Mouse (Mus musculus) embryonic facial prominence, embryonic 10.5 days (tissue): Measurements from ENCODE around the gene Rhox13. TPM values are rescaled to one million over a fixed set of nuclear protein-coding genes. Genes with fewer than 3 reads are reported as not detected.

ENCODE experiments used
- DNase-seq: peaks from one replicate; pipeline ENCODE4 v3.0.0-alpha.2; 2017; ENCODE audit warnings: low spot score
- H3K27ac ChIP-seq: fragments of 300-500 bp; sonication (generic); replicated peaks from 2 replicates; pipeline ENCODE4 v1.5.1; 2016; ENCODE audit warnings: mild to moderate bottlenecking
- H3K27me3 ChIP-seq: fragments of 300-500 bp; sonication (generic); replicated peaks from 2 replicates; pipeline ENCODE4 v1.6.1; 2016; ENCODE audit warnings: low read depth, mild to moderate bottlenecking; ENCODE audit not compliant: poor library complexity, severe bottlenecking
- H3K36me3 ChIP-seq: fragments of 300-500 bp; sonication (generic); replicated peaks from 2 replicates; pipeline ENCODE4 v1.6.1; 2016; ENCODE audit warnings: mild to moderate bottlenecking, moderate library complexity
- H3K4me1 ChIP-seq: fragments of 300-500 bp; sonication (generic); 2 replicates; pipeline ENCODE4 v1.6.1; 2016
- H3K4me3 ChIP-seq: fragments of 300-500 bp; sonication (generic); 2 replicates; pipeline ENCODE4 v1.5.1; 2016; ENCODE audit warnings: mild to moderate bottlenecking, moderate library complexity
- H3K9me3 ChIP-seq: fragments of 300-500 bp; sonication (generic); 2 replicates; pipeline ENCODE4 v1.6.1; 2016; ENCODE audit warnings: mild to moderate bottlenecking
- WGBS: fragments of 180-500 bp; shearing (Covaris S2); methylation state at CpG from one replicate; pipeline ENCODE4 v1.1.7; 2016; 5-methylcytosine and 5-hydroxymethylcytosine counted together
- polyA plus RNA-seq: library from polyadenylated mRNA; unstranded; fragments of >200 nt; fragmentation: Nextera tagmentation; extraction: Ambion mirVana; gene quantifications from 2 replicates; pipeline ENCODE4 v1.2.1, GENCODE M21; 2016

The Rhox13 gene
- polyA plus RNA-seq, result not detected in 2 replicates

GRCm38 (mm10) chrX:38120982-38121381 is at the start of gene Rhox13:
Gene Rhox13 (plus strand): TSS chrX:38121219.
- Histone ChIP-seq H3K4me1 (no peaks in the 10 kb centered on the region), H3K36me3 (no peaks in the 10 kb centered on the region), H3K9me3 (peaks cover 20% of the 10 kb centered on the region), H3K4me3 (no peak within 1 kb of the TSS), H3K27ac (no peak within 1 kb of the TSS), H3K27me3 (no peaks in the 10 kb centered on the region)
- DNase-seq, result no peak
- 93% methylated on average over 20 of the region's 20 CpGs for WGBS

- no peaks in the 10 kb centered on the region for H3K36me3 ChIP-seq
- no peaks in the 10 kb centered on the region for H3K27me3 ChIP-seq
- no peaks in the 10 kb centered on the region for H3K4me1 ChIP-seq
- peak; percentile 56 for DNase-seq
- WGBS, result 20% methylated on average over 12 of the region's 12 CpGs
- no peak overlapping the region for H3K4me3 ChIP-seq
- H3K9me3 ChIP-seq, result no peaks in the 10 kb centered on the region
- H3K27ac ChIP-seq, result no peak overlapping the region
Measured at GRCm38 (mm10) chrX:38084226-38084625, 36.8 kb upstream of the Rhox13 start.

GRCm38 (mm10) chrX:38085041-38085440 is 36.0 kb upstream of the Rhox13 start, which contains the start of gene Rhox11:
Gene Rhox11 (minus strand): TSS chrX:38085141.
- 88% methylated on average over 9 of the region's 9 CpGs for WGBS
- no peaks in the 10 kb centered on the region for H3K36me3 ChIP-seq
- H3K4me1 ChIP-seq, result no peaks in the 10 kb centered on the region
- no peak for DNase-seq
- no peak within 1 kb of the TSS for H3K4me3 ChIP-seq
- H3K27ac ChIP-seq, result no peak within 1 kb of the TSS
- H3K27me3 ChIP-seq, result no peaks in the 10 kb centered on the region
- H3K9me3 ChIP-seq, result no peaks in the 10 kb centered on the region

GRCm38 (mm10) chrX:38110807-38111206 is 10.2 kb upstream of the Rhox13 start, which contains the start of gene Rhox12:
Gene Rhox12 (minus strand): TSS chrX:38110907.
- Histone ChIP-seq H3K27me3 (no peaks in the 10 kb centered on the region), H3K9me3 (no peaks in the 10 kb centered on the region), H3K27ac (no peak within 1 kb of the TSS), H3K4me3 (no peak within 1 kb of the TSS), H3K36me3 (no peaks in the 10 kb centered on the region), H3K4me1 (no peaks in the 10 kb centered on the region)
- no peak for DNase-seq
- 80% methylated on average over 4 of the region's 4 CpGs for WGBS

- 89% methylated on average over 34 of the region's 34 CpGs for WGBS
- Histone ChIP-seq H3K36me3 (no peaks in the 10 kb centered on the region), H3K9me3 (peaks cover 20% of the 10 kb centered on the region), H3K4me3 (no peak overlapping the region), H3K4me1 (no peaks in the 10 kb centered on the region), H3K27ac (no peak overlapping the region), H3K27me3 (no peaks in the 10 kb centered on the region)
- DNase-seq, result no peak
Measured at GRCm38 (mm10) chrX:38121478-38121877, 459 bp downstream of the Rhox13 start.

GRCm38 (mm10) chrX:38159097-38159496 is 38.1 kb downstream of the Rhox13 start:
- Histone ChIP-seq H3K27ac (no peak overlapping the region), H3K27me3 (no peaks in the 10 kb centered on the region), H3K36me3 (no peaks in the 10 kb centered on the region), H3K4me3 (no peak overlapping the region), H3K4me1 (no peaks in the 10 kb centered on the region), H3K9me3 (no peaks in the 10 kb centered on the region)
- 57% methylated on average over 1 of the region's 1 CpGs for WGBS
- DNase-seq, result no peak

- no peaks in the 10 kb centered on the region for H3K36me3 ChIP-seq
- WGBS, result 85% methylated on average over 3 of the region's 3 CpGs
- DNase-seq, result no peak
- H3K4me1 ChIP-seq, result no peaks in the 10 kb centered on the region
- no peaks in the 10 kb centered on the region for H3K27me3 ChIP-seq
- H3K9me3 ChIP-seq, result no peaks in the 10 kb centered on the region
- H3K4me3 ChIP-seq, result no peak overlapping the region
- H3K27ac ChIP-seq, result no peak overlapping the region
Measured at GRCm38 (mm10) chrX:38165315-38165714, 44.3 kb downstream of the Rhox13 start.

- no peaks in the 10 kb centered on the region for H3K36me3 ChIP-seq
- no peaks in the 10 kb centered on the region for H3K9me3 ChIP-seq
- 82% methylated on average over 9 of the region's 9 CpGs for WGBS
- no peak overlapping the region for H3K27ac ChIP-seq
- no peaks in the 10 kb centered on the region for H3K27me3 ChIP-seq
- DNase-seq, result no peak
- H3K4me1 ChIP-seq, result no peaks in the 10 kb centered on the region
- no peak overlapping the region for H3K4me3 ChIP-seq
Measured at GRCm38 (mm10) chrX:38166064-38166463, 45.0 kb downstream of the Rhox13 start.

- no peak for DNase-seq
- Histone ChIP-seq H3K27ac (no peak overlapping the region), H3K27me3 (no peaks in the 10 kb centered on the region), H3K36me3 (no peaks in the 10 kb centered on the region), H3K4me1 (no peaks in the 10 kb centered on the region), H3K4me3 (no peak overlapping the region), H3K9me3 (no peaks in the 10 kb centered on the region)
- 76% methylated on average over 4 of the region's 4 CpGs for WGBS
Measured at GRCm38 (mm10) chrX:38166592-38166991, 45.6 kb downstream of the Rhox13 start.

Other genes with a start within 250 kb of the Rhox13 start
- not detected in 2 replicates for gene Rhox8, start 242.3 kb upstream of the Rhox13 start, polyA plus RNA-seq
- not detected in 2 replicates for gene Rhox7b, start 224.0 kb upstream of the Rhox13 start, polyA plus RNA-seq
- not detected in 2 replicates for gene Rhox9, start 219.4 kb upstream of the Rhox13 start, polyA plus RNA-seq
- not detected in 2 replicates for gene Btg1-ps1, start 102.4 kb upstream of the Rhox13 start, polyA plus RNA-seq
- not detected in 2 replicates for gene Btg1-ps2, start 78.1 kb upstream of the Rhox13 start, polyA plus RNA-seq
- gene Rhox10, start 54.7 kb upstream of the Rhox13 start, polyA plus RNA-seq, result not detected in 2 replicates
- not detected in 2 replicates for gene Rhox11, start 36.1 kb upstream of the Rhox13 start, polyA plus RNA-seq
- gene Rhox12, start 10.3 kb upstream of the Rhox13 start, polyA plus RNA-seq, result not detected in 2 replicates
- gene Zbtb33, start 68.6 kb downstream of the Rhox13 start, polyA plus RNA-seq, result 3.0 and 3.4 TPM in 2 replicates
- gene Tmem255a, start 131.2 kb downstream of the Rhox13 start, polyA plus RNA-seq, result 19.4 and 22.4 TPM in 2 replicates
- gene Atp1b4, start 195.0 kb downstream of the Rhox13 start, polyA plus RNA-seq, result 0.09 TPM in 1 of 2 replicates, not detected in the other